In the genomic region with DNA sequence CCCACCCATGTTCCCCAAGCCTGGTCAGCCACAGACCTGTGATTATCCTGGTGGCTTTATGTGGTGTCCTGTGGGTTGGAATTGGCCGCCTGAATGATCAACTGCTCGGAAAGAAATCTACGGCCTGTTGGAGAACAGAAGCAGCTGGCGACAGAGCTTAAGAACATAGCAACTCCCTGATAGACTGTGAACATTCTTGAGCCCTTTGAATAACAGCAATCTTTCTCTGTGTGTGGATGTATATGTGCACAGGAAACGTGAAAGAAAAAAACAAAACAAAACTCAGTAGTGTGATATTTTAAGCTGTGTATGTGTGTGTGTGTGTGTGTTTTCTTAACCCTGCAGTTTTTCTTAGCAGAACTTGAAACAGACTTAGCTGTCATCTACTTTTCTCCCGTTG, we compare ENCODE assay signal across 12 mouse cellular contexts.
"Had no signal": no experiment of that assay in that cellular context is flagged by ENCODE, and none has a peak within 500 bp of the region (broad histone marks: within the 10 kb centered on the region; RNA-seq: fewer than 3 reads in every experiment).

No protein-coding gene starts in this region.

- H3K4me1 ChIP-seq: liver, embryonic 12.5 days; midbrain, embryonic 10.5 days; neural tube, embryonic 12.5 days; stomach, embryonic 15.5 days had no signal

- H3K9me3 ChIP-seq: liver, embryonic 12.5 days; midbrain, embryonic 10.5 days; neural tube, embryonic 12.5 days; stomach, embryonic 15.5 days had no signal

- H3K4me2 ChIP-seq: liver, embryonic 12.5 days; neural tube, embryonic 12.5 days; stomach, embryonic 15.5 days had no signal

- H3K4me3 ChIP-seq: left cerebral cortex, adult 2 months; liver, embryonic 12.5 days; midbrain, embryonic 10.5 days; myocyte; neural tube, embryonic 12.5 days; stomach, embryonic 15.5 days had no signal

- H3K36me3 ChIP-seq: liver, embryonic 12.5 days; midbrain, embryonic 10.5 days; neural tube, embryonic 12.5 days; stomach, embryonic 15.5 days had no signal

- ATAC-seq: intestine, embryonic 16.5 days; liver, embryonic 12.5 days had no signal

- H3K27me3 ChIP-seq: liver, embryonic 12.5 days; neural tube, embryonic 12.5 days; stomach, embryonic 15.5 days had no signal

- H3K27ac ChIP-seq: liver, embryonic 12.5 days; midbrain, embryonic 10.5 days; neural tube, embryonic 12.5 days; stomach, embryonic 15.5 days had no signal

- DNase-seq: kidney, postnatal 10 days; midbrain, embryonic 14.5 days; right cerebral cortex, postnatal 14 days; thymus, adult 2 months; thymus, postnatal 25 days had no signal

- H3K9ac ChIP-seq: liver, embryonic 12.5 days; neural tube, embryonic 12.5 days; stomach, embryonic 15.5 days had no signal
